Mouse (Mus musculus) urinary bladder, adult 2 months (tissue): ENCODE data around the gene Utrn. TPM values are rescaled to one million over a fixed set of nuclear protein-coding genes. Genes with fewer than 3 reads are reported as not detected.

Experiments used
- DNase-seq: peaks from one replicate; pipeline ENCODE4 v3.0.0; 2022; ENCODE audit warnings: low spot score
- polyA plus RNA-seq: library from polyadenylated mRNA; depleted of rRNA; stranded (reverse); fragments of >200 nt; gene quantifications from 2 replicates; pipeline ENCODE4 v1.2.3, GENCODE M21; 2012

Gene Utrn
- polyA plus RNA-seq, 1 experiment: 41.1 TPM

DNA sequence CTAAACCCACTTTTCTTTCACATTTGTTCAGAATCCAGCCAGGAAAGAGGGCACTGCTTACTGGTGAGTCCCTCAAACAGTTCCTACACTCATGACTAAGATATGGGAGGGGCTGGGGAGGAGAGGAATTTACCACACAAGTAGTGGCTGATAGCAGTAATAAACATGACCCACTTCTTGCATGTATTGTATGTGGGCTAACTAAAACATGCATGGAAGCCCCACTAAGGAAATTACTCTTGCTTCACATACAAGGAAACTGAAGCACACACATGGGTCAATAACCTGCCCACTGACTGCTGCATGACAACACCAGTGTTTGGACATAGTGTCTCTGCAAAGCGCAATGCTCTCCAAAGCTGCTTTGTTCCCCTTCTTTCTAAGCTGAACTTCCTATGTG, 333.9 kb downstream of the Utrn start:
- DNase-seq: no peak

DNA sequence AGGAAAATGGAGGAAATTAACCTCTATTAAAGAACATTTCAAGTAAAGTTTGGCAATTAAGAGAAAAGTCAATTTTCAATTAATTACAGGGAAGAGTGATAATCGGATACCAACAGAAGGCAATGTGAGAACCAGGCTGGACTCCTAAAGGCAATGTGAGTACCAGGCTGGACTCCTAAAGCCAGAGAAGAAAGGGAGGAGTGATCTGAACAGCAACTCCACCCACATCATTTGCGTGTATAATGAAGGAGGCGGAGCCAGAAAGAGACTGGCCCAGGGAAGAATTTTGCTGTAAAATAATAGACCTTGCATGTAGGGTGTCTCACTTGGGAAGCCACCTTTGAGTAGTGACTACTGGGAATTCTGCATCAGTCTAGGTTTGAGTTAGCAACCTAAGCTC, 334.4 kb downstream of the Utrn start:
- no peak for DNase-seq

DNA sequence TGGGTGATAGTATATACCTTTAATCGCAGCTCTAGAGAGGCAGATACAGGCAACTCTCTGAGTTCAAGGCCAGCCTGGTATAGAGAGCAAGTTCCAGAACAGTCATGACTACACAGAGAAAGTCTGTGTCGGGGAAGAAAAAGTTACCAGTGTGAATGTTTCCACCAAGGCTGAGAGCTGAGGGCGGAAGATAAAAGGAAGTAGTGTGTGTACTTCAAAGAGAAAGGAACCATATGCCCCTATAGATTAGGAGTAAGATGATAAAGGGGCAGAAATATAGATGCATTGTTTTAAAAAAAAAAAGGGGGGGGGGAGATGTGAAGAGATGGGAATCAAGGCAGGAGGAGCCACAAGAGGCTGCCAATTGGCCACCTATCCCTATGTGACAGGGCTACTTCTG, 334.9 kb downstream of the Utrn start:
- no peak for DNase-seq

DNA sequence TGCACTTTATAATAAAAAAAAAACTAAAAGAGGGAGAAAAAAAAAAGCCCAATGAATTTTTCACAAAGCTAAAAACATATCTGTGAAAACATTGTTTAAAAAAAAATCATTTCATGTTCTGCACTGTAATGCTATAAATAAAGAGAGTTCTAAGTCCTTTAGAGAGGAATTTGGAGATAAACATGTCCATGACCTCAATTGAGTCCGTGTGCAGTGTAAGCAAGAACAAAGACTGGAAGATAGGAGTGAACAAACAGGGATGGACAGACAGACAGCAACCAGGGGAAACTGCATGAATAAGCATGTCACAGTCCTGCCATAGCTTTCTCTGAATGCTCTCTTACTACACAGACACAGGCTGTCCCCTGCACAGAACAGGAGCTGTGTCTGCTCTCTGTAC, 347.1 kb downstream of the Utrn start:
- DNase-seq: no peak

DNA sequence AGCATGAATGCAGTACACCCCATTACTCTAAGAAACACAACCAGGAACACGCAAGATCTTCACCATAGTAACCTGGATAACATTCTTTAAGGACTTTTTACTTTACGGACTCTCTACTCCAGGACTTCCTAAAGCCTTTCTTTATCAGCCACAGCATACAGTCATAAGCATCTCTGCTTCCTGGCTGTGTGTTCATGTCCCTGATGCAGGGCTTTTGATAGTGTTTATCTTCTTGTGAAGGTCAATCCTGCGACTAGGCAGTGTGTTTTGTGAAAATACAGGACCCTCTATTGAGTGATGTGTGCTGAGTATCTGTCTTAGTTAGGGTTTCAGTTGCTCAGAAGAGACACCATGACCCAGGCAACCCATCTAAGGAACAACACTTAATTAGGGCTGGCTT, 351.0 kb downstream of the Utrn start:
- no peak for DNase-seq

DNA sequence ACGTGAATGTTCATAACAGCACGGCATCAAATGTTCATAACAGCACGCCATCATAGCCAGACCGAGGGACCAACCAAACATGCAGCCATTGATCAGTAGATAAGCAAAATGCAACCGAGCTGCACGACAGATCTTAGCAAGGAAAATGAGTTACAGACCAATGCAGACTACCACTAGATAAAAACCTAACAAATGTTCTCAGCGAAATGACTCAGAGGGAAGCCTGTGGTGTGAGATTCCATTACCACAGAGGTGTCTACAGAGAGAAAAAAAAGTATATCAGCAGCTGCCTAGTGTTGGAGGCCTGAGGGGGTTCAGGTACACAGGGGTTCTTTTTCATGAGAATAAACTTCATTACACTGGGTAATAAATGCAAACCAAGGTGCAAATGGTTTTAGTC, 363.6 kb downstream of the Utrn start:
- no peak for DNase-seq

DNA sequence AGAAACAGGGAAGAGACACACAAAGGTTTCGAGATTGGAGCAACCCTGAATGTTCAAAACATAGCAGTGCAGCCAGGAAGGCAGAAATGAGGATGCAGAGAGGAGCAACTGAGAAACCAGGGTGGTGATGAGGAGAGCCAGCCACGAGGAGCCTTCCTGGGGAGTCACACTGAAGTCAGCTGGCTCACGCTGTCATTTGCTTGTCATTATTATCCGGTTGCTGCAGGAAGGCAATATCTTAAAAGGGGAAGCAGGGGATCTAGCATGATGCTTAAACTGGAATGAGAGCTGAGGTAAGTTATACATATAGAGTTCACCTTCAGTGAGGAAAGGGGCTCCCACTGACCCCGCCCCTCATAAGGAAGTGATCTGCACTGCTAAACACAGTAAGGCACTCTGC, 368.7 kb downstream of the Utrn start:
- no peak for DNase-seq

DNA sequence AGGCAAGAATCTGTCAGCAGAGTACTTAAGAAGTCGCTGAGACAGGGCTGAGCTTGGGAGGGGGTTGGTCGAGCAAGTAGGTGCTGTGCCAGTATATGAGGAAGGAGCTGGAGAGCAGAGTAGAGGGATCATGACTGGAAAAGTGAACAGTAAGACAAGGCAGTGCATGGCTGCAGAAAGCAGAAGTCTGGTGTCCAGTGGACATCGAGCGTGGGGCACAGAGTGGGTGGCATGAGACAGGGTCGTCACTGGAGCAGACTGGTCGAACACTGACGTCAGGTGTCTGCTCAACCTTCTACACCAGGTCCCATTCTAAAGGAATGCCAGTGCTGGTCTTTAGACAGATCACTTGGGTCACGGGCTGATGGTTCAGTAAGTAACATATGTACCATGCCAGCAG, 371.6 kb downstream of the Utrn start:
- DNase-seq: no peak

DNA sequence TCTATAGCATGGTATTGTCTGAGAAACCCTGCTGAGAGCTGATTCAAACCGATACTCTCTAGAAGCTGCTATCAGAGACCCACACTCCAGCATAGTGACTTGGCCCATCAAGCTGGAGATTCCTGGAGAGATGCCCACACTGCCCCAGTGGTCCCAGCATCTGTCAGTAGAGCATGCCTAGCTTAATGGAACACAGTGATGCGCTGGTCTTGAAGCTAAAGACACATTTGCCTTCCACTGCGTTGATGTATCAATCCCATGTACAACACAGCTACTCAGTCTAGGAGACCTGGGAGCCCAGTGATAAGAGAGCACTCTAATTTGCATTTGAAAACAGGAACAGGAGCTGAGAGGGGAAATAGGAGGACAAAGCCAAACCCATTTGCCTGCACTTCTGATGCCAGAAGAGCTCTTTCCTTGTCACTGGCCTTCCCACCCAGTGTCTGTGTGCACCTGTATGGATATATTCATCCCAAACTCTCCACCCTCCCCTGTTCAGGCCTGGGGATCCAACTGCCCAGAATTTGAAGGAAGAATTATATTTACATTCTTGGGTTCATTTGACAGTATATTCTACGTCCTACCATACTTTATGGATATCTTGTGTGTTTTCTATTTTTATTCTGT, 379.5 kb downstream of the Utrn start:
- DNase-seq: no peak

DNA sequence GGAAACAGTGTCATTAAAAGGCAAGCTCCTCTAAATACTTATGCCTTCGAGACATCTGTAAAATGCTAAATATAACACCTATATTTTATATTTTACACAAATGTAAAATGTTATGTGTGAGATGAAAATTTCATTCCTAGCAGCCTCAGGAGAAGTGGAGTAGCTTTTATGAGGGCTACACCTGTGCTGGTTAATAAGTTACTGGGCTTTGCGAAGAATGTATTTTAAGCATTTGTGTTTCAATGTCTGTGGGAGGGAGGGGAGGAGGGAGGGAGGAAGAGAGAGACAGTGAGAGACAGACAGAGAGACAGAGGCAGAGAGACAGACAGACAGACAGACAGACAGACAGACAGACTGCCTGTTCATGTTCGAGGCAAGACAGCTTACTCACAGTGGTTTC, 380.6 kb downstream of the Utrn start:
- no peak for DNase-seq

DNA sequence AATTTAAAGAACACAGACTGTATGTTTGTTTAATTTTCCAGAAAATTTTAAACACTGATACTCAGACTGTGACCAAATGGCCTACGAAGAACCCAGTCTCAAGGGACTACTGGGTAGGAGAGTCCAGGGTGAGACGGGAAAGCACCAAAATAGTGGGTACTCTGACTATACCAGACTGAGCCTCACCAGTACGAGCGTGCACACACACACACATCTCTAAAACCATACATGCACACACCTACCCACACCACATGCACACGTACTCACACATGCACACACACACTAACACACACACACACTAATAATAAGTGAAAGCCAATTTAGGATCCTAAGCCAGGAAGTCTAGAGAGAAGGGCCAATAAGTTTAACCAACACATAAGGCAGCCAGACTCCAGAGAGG, 381.0 kb downstream of the Utrn start:
- DNase-seq: no peak

DNA sequence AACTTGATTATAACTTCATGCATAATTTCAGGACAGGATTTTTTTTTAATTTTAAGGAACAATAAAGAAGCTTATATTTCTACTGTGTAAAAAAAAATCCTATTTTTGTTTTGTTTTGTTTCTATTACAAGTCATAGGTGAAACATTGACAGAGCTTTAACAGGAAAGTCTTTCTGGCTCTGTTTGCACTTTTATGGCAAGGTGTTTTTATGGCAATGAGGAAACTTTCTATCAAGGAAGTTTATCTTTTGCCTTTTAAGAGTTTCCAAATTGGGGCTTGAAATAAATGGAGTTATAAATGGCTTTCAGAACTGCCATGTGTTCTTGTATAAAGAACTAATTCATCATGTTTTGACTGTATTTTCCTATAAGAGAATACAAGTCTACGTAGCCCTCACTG, 385.7 kb downstream of the Utrn start:
- DNase-seq: no peak

DNA sequence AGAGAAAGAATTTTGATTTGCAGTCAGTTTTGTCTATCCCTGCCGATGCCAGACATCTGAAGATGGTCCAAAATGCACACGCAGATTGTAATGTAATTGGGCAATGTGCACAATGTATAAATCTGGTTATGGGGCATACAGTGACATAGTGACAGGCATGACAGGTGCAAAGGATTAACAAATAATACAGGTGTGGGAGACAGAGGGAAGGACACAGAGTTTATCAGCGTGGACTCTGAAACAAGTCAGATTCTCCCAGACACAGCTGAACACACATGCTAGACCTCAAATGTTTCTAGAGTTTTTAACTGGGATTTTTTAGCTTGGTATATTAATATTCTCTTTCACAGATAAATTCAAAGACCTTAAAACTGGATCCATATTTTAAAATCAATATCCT, 386.2 kb downstream of the Utrn start:
- no peak for DNase-seq

DNA sequence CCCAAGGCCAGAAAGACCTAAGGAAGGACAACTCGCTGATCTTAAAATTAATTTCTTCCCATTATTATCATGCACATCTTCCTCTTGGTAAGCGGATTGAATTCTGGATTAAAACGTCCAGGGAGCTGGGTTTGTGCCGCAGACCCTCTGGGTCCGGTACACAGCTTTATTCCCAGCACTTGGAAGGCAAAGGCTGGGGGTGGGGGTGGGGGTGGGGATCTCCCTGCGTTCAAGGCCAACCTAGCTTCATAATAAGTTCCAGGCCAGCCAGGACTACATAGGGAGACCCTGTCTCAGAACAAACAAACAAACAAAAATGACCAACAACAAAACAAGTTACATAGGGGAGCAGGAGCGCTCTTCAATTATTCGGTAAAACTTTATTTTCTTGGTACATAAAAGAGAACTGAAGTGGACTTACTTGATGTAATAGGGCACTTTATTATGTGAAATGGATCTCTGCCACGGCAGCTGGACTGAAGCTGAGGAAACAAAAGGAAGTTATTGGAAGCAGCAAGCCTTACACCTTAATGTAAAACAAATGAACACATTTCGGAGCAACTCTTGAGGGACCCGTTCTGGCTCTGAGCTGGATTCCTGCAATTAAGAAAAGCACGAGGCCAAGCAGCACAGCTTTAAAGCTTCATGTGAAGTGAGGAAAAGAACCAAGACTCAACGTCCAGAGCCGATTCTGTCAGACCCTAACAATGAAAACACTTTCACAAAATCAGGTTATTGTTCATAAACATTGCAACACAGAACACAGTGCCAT, 394.1 kb downstream of the Utrn start:
- no peak for DNase-seq

DNA sequence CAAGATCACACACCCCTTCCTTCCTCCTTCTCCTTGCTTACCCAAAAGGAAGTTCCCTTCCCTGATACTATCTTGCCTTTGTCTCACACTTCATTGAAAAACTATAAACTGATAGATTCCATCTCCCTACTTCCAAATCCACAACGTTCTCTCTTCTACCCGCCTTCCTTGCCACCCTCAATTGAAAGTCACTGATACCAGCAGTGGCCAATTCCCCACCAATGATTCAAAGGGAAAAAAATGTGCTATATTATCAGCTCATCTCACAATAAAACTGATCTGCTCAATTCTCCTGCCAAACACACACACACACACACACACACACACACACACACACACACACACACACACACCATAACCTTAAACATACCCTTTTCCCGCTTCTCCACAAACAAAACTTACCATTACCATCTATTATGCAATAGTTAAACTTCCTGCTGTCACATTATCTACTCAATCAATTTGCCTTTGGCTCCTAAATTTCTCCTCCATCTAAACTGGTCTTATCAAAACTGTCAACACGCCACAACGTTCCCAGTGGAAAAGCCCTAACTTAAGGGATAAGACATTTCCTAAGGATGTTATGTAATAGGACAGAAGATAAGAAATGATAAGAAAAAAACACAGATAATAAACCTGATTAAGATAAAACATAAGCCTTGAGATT, 399.6 kb downstream of the Utrn start:
- no peak for DNase-seq

DNA sequence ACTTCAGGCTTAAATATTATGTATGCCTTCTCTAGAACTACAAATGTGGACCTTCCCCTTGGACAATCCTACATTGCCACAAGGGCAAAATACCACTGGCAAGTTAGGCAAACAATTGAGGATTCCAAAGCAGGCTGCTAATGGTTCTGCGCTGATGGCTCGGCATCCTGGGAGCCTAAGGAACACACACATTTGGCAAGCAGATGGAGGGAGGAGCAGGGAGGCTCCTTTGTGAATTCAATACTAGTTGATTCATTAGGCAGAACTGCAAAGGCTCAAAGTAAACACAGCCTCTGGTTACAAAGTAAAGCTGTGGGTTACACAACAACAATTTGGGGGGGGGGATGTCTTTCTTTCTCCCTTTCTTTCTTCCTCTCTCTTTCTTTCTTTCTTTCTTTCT, 401.6 kb downstream of the Utrn start:
- DNase-seq: no peak

DNA sequence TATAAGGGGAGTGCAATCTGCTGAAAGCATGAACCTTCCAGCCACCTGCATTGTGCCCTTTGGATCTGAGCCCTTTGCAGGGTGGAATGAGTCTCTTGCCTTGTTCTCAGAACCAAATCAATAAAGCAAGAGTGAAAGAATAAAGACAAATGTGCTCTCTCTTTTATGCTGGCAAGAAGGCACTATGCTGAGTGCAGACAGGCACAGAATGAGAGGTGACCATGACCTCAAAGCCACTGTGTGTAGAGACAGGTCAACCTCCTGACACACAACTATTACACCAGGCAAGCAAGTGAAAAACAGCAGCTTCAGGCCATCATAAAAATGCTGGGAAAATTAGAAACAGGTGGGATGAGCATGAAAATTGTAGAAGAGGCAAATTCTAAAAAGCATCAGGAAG, 408.2 kb downstream of the Utrn start:
- no peak for DNase-seq

DNA sequence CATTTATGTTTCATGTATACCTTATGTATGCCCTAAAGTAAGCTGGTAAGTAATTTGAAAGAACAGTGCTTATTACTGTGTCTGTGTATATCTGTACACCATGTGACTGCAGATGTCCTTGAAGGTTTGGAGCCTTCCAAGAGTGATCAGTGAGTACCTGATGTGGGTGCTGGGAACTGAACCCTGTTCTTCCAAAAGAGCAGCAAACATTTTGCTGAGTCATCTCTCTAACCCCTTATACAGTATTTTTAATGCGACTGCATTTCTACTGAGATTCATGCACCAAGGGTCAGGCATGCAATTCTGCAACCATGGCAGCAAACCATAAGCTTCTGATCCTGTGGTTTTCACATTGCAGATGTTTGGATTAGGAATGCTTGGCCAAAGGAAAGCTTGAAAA, 412.3 kb downstream of the Utrn start:
- DNase-seq: no peak

DNA sequence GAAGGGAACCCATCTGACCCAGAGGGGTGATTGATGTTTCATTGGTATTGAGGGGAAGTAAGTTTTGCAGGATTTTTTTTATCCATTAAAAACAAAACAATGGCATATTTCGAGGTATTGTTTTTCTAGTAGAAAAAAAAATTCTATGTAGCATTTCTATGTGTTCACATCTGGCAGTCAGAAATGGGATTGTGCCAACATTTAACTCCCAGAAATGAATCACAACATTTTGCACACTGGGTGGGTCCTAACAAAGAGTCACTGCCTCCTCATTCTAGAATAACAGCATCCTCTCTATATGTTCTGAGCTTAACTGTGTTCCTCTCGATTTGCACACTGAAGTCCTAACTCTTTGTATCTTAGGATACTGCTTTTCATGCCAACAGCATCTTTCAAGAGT, 416.5 kb downstream of the Utrn start:
- DNase-seq: no peak

DNA sequence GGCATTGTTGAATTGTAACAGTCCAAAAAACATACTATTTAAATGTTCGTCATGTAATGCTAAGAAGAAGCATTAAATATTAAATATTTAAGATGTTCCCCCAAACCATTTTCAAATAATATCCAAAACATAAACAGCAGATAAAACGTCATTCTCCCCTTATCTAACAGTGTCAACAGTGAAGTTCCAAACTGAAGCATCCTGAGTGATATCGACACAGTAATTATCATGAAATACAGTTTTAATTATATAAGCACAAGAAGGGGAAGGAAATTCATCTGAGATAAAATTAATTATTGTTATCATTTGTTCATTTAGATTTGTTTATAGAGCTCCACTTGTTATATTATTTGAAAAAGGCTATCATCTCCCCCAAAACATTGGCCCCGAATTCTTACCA, 425.0 kb downstream of the Utrn start:
- DNase-seq: no peak

DNA sequence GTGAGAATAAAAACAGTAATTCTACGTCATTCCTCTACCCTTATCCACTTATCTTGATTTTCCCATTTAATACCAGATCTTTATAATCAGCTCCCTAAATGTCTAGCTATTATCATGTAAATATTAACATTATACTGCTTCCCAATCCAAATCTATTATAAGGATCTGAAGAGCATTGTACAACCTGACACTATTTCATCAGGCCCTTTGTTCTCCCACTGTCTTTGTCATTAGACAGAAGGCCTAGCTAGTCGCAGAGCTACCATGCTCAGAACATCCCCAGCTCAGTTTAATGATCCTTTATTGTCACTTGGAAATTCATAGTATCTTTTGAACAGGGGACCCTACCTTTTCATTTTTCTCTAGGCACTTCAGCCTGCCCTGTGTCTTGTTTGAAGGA, 436.0 kb downstream of the Utrn start:
- no peak for DNase-seq

DNA sequence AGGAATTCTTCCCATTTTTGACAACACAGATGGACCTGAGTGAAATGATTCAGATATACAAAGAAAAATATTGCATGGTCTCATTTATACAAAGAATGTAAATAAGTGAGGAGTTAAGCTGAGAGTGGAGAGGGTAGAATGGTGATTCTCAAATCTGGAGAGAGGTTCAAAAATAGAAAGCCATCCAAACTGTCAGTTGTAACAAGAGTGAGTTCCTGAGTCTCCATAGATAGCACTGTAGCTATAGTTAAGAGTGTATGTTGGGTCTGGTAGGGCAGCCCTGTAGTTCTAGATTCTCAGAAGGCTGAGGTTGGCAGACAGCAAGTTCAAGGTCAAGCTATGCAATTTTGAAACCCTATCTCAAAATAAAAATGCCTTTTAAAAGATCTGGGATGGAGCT, 438.8 kb downstream of the Utrn start:
- DNase-seq: no peak

DNA sequence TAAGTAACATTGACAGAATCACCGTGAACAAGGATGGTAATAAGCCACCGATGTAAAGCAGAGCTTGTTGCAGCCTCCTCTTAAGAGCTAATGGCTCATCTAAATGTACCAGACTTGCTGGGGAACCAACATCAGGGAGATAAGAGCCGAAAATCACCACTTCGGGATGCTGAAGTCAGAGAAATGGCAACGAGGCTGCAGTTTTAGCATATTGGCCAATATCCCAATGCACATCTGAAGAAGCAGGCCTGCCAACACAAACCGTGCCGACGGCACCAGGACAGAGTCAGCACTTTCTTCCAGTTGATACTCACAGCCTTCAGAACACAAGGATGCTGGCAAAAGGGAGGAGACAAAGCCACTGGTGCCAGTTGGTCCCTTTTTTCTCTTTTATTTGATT, 442.3 kb downstream of the Utrn start:
- DNase-seq: no peak
